ENCODE assay signal across 14 mouse cellular contexts in the genomic region with DNA sequence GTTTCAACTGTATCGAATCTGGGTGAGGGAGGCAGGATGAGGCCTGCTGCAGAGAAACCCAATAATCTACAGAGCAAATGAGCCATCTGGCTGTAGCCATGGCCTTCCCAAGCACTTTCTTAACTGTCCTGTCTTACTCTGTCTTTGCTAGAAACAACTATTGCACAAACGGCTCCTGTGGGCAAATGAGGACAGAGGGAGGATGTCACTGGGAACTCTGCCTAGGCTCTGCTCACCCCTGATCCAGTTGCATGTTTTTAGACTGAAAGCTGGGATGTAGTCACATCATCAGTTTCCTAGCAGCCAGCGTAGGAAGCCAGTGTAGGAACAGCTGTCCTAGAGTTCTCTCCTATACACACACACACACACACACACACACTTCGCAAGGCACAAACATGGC. TPM values are rescaled to one million over a fixed set of nuclear protein-coding genes. Genes with fewer than 3 reads are reported as not detected.
DNase-seq lines count a peak whose midpoint lies in the region.
"Had no signal": no experiment of that assay in that cellular context is flagged by ENCODE, and none has a peak within 500 bp of the region (broad histone marks: within the 10 kb centered on the region; RNA-seq: fewer than 3 reads in every experiment).

No protein-coding gene starts in this region.

- DNase-seq in adrenal gland, adult 8-10 months: peak; percentile 44
- no peak for DNase-seq in adrenal gland, postnatal 4 days (ENCODE audit: low spot score in 2 of 2)
- DNase-seq in heart, adult 11 months: peak; percentile 86
- no peak for DNase-seq in heart, adult 9 months (ENCODE audit: low spot score in 2 of 2)
- peak; percentile 10 for DNase-seq in ovary, postnatal 36 days (ENCODE audit: low spot score)
- no peak for DNase-seq in ovary, postnatal 10 days (ENCODE audit: low spot score)
- peak; percentile 57 for DNase-seq in skeletal muscle tissue, adult 2 months (ENCODE audit: low read depth, low spot score)
- DNase-seq in right cerebral cortex, postnatal 14 days: no peak
- DNase-seq: adrenal gland, postnatal 10 days; cerebellum, adult 2 months; cerebellum, postnatal 14 days; embryo, embryonic 11 days; kidney, adult 2 months had no signal

RNA-seq across cellular contexts. Expression of gene Far2, which starts 21.7 kb away (rescaled TPM):
- total RNA-seq in adrenal gland, adult 8-10 months (2022): 1 to 10 TPM; 2.2 to 3.4 (median 3.0) TPM
- total RNA-seq in adrenal gland, postnatal 4 days (2021): 1 to 10 TPM; 4.7 to 5.7 TPM
- total RNA-seq: heart, postnatal 25 days had no signal

Comparison
In these comparisons a context has a peak if more than half of its experiments do, and no peak if none do; other contexts are left out.
1. DNase-seq: peak in adrenal gland, adult 8-10 months (single experiment), heart, adult 11 months (single experiment), ovary, postnatal 36 days (single experiment) and skeletal muscle tissue, adult 2 months (single experiment); none in adrenal gland, postnatal 4 days (0 of 2), heart, adult 9 months (0 of 2), ovary, postnatal 10 days (single experiment) and right cerebral cortex, postnatal 14 days (single experiment).